Mouse (Mus musculus): ENCODE data around the gene Fnbp1l.

Gene Fnbp1l

GRCm38 (mm10) chr3:122528477-122528876 is 91.0 kb downstream of the Fnbp1l start:
- DNase-seq (ENCODE audit: low read depth) = no peak

- peak; percentile 29 for DNase-seq (ENCODE audit: low read depth)
These were observed 98.2 kb downstream of the Fnbp1l start for GRCm38 (mm10) chr3:122521294-122521693.

- DNase-seq (ENCODE audit: low read depth) = no peak
These were observed 98.6 kb downstream of the Fnbp1l start for GRCm38 (mm10) chr3:122520875-122521274.

GRCm38 (mm10) chr3:122520365-122520764 is 99.2 kb downstream of the Fnbp1l start:
- no peak for DNase-seq (ENCODE audit: low read depth)

GRCm38 (mm10) chr3:122519082-122519481 is 100.4 kb downstream of the Fnbp1l start:
- no peak for DNase-seq (ENCODE audit: low read depth)

- DNase-seq (ENCODE audit: low read depth) = no peak
These were observed 101.2 kb downstream of the Fnbp1l start for GRCm38 (mm10) chr3:122518231-122518736.

- no peak for DNase-seq (ENCODE audit: low read depth)
These were observed 101.8 kb downstream of the Fnbp1l start for GRCm38 (mm10) chr3:122517726-122518125.

GRCm38 (mm10) chr3:122516327-122516695 is 103.2 kb downstream of the Fnbp1l start:
- DNase-seq (ENCODE audit: low read depth) = no peak

- DNase-seq (ENCODE audit: low read depth) = no peak
These were observed 103.8 kb downstream of the Fnbp1l start for GRCm38 (mm10) chr3:122515568-122516326.

GRCm38 (mm10) chr3:122512725-122513375 is 106.7 kb downstream of the Fnbp1l start:
- no peak for DNase-seq (ENCODE audit: low read depth)

GRCm38 (mm10) chr3:122511721-122512619 is 107.5 kb downstream of the Fnbp1l start:
- no peak for DNase-seq (ENCODE audit: low read depth)

GRCm38 (mm10) chr3:122510932-122511331 is 108.6 kb downstream of the Fnbp1l start:
- DNase-seq (ENCODE audit: low read depth) = no peak

- DNase-seq (ENCODE audit: low read depth) = no peak
These were observed 109.2 kb downstream of the Fnbp1l start for GRCm38 (mm10) chr3:122510240-122510750.

GRCm38 (mm10) chr3:122509534-122510239 is 109.8 kb downstream of the Fnbp1l start:
- no peak for DNase-seq (ENCODE audit: low read depth)

GRCm38 (mm10) chr3:122509084-122509483 is 110.4 kb downstream of the Fnbp1l start:
- peak; percentile 35 for DNase-seq (ENCODE audit: low read depth)

GRCm38 (mm10) chr3:122507826-122508225 is 111.7 kb downstream of the Fnbp1l start:
- DNase-seq (ENCODE audit: low read depth) = no peak

GRCm38 (mm10) chr3:122506343-122506916 is 113.1 kb downstream of the Fnbp1l start:
- DNase-seq (ENCODE audit: low read depth) = no peak

- DNase-seq (ENCODE audit: low read depth) = no peak
These were observed 118.6 kb downstream of the Fnbp1l start for GRCm38 (mm10) chr3:122500929-122501328.

- no peak for DNase-seq (ENCODE audit: low read depth)
These were observed 119.9 kb downstream of the Fnbp1l start for GRCm38 (mm10) chr3:122499647-122500046.

GRCm38 (mm10) chr3:122498528-122498927 is 121.0 kb downstream of the Fnbp1l start:
- no peak for DNase-seq (ENCODE audit: low read depth)

- DNase-seq (ENCODE audit: low read depth) = no peak
These were observed 121.6 kb downstream of the Fnbp1l start for GRCm38 (mm10) chr3:122497871-122498270.

Measured in c-Kit-positive CD71-negative TER-119-negative erythroid progenitor cells, embryonic 14.5 days (primary cell).